Mouse (Mus musculus) embryonic facial prominence, embryonic 12.5 days (tissue): ENCODE results near the gene Add3. TPM values are rescaled to one million over a fixed set of nuclear protein-coding genes. Genes with fewer than 3 reads are reported as not detected.
A peak's percentile ranks its signal among the peaks of the same experiment; 100 is the strongest.

Experiments
- ATAC-seq: fragments of 200-750 bp; cut with Nextera tagmentation; 2 replicates; pipeline ENCODE4 v1.8.0; 2017; ENCODE audit not compliant: insufficient number of reproducible peaks, insufficient read depth, low FRiP score, low TSS enrichment
- H3K27ac ChIP-seq: fragments of 300-500 bp; sonication (generic); 2 replicates; pipeline ENCODE4 v1.5.1; 2016; ENCODE audit warnings: mild to moderate bottlenecking
- H3K27me3 ChIP-seq: fragments of 300-500 bp; sonication (generic); 2 replicates; pipeline ENCODE4 v1.6.1; 2016; ENCODE audit warnings: mild to moderate bottlenecking, moderate library complexity
- H3K36me3 ChIP-seq: fragments of 300-500 bp; sonication (generic); 2 replicates; pipeline ENCODE4 v1.6.1; 2016; ENCODE audit warnings: mild to moderate bottlenecking
- H3K4me1 ChIP-seq: fragments of 300-500 bp; sonication (generic); 2 replicates; pipeline ENCODE4 v1.6.1; 2016
- H3K4me2 ChIP-seq: fragments of 300-500 bp; sonication (generic); replicated peaks from 2 replicates; pipeline ENCODE4 v1.6.1; 2016; ENCODE audit warnings: mild to moderate bottlenecking, moderate library complexity
- H3K4me3 ChIP-seq: fragments of 300-500 bp; sonication (generic); 2 replicates; pipeline ENCODE4 v1.5.1; 2016; ENCODE audit warnings: mild to moderate bottlenecking
- H3K9ac ChIP-seq: fragments of 300-500 bp; sonication (generic); 2 replicates; pipeline ENCODE4 v1.6.1; 2016; ENCODE audit warnings: mild to moderate bottlenecking, moderate library complexity
- H3K9me3 ChIP-seq: fragments of 300-500 bp; sonication (generic); 2 replicates; pipeline ENCODE4 v1.6.1; 2016; ENCODE audit warnings: mild to moderate bottlenecking, moderate library complexity
- WGBS: fragments of 180-500 bp; shearing (Covaris S2); methylation state at CpG from one replicate; pipeline ENCODE4 v1.1.7; 2016; 5-methylcytosine and 5-hydroxymethylcytosine counted together
- polyA plus RNA-seq: library from polyadenylated mRNA; unstranded; fragments of >200 nt; fragmentation: Nextera tagmentation; extraction: Ambion mirVana; gene quantifications from 2 replicates; pipeline ENCODE4 v1.2.1, GENCODE M21; 2016

Gene Add3
- polyA plus RNA-seq = 83.4 and 90.5 TPM in 2 replicates

DNA sequence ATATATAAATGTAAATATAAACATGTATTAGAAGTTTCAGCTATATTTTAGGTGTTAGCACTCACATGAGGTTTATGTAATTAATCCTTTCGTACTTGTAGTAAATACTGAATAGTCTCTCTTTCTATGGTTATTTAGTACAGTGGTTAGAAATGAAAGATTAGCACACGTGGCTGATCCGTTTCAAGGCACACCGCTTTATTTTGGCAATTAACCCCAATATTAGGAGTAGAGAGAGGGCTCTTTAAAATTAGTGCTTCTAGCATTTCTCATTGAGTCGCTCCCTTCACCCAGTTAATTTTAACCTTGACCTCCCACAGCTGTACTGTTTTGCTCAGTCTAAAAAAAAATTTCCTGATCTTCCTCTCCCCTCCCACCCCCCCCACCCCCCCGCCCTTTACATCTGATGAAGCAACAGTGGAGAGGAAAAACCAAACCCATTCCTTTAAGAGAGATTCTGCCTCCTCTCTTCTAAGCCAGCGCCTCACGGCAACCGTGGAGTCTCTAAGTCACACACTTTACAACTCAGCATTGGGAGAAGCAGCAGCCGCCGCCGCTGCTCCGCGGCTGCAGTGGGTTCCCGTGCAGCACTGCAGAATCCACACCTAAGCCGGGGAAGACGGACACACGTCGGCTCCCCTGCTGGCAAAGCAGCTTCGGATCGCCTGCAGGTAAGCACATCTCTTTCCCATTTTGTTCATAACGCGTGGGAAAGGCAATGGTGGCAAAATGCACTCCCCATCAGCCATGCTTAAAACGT is at the start of gene Add3:
Gene Add3 (plus strand): TSS at position 400 of the 760 bp plus-strand sequence.
- Histone ChIP-seq H3K36me3 (no peaks in the 10 kb centered on the region), H3K4me1 (peaks cover 45% of the 10 kb centered on the region), H3K9ac (peak within 1 kb of the TSS; percentile 54), H3K27ac (peak within 1 kb of the TSS; percentile 84; the same call in 1 of the 2 replicates), H3K9me3 (no peaks in the 10 kb centered on the region), H3K27me3 (no peaks in the 10 kb centered on the region), H3K4me3 (peak within 1 kb of the TSS; percentile 90), H3K4me2 (peak within 1 kb of the TSS; percentile 65)
- ATAC-seq = no peak
- WGBS = 5% methylated on average over 24 of the region's 24 CpGs

DNA sequence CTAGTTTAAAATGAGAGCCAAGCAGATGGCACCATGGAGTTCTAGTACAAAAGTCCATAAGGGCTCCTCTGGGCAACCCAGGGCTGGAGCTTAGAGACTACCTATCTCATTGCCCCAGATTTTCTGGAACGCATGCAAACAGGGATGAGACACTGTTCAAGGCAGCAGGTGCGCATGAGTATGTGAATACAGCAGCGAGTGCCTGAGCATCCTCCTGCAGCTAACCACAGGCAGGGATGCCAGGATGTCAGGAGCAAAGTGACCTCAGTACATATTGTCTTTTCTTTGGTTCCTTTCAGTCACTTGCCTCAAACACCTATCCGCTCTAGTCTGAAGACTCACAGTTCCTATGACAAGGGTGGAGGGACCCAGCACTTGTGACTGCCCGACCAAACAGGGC is 49.6 kb upstream of the Add3 start:
- no peak for ATAC-seq
- no peak overlapping the region for H3K4me3 ChIP-seq
- no peak overlapping the region for H3K4me2 ChIP-seq
- no peak overlapping the region for H3K27ac ChIP-seq
- WGBS = 91% methylated on average over 5 of the region's 5 CpGs
- H3K4me1 ChIP-seq = peaks cover 24% of the 10 kb centered on the region
- no peaks in the 10 kb centered on the region for H3K27me3 ChIP-seq
- no peak overlapping the region for H3K9ac ChIP-seq
- no peaks in the 10 kb centered on the region for H3K9me3 ChIP-seq
- H3K36me3 ChIP-seq = no peaks in the 10 kb centered on the region

DNA sequence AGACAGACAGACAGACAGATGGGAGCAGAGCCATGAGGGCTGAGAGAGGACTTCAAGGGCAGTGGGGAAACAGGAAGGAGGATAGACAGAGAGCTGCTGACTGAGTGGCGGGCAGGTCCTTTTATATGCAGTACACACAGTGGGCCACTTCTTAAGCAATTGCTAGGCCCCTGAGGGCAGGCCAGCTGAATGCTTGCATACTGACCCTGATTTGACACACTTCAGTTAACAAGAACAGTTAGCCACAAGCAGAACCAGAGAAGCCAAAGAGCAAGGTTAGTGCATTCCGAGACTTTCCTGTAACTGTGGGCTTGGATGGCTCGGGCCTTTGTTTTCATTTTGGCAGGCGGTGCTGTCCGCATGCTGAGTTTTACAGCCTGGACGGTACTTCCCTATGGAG is 48.0 kb upstream of the Add3 start:
- 60% methylated on average over 6 of the region's 6 CpGs for WGBS
- Histone ChIP-seq H3K4me3 (no peak overlapping the region), H3K4me1 (peaks cover 9% of the 10 kb centered on the region), H3K27me3 (no peaks in the 10 kb centered on the region), H3K9ac (no peak overlapping the region), H3K36me3 (no peaks in the 10 kb centered on the region), H3K27ac (no peak overlapping the region), H3K9me3 (no peaks in the 10 kb centered on the region), H3K4me2 (no peak overlapping the region)
- ATAC-seq = no peak

DNA sequence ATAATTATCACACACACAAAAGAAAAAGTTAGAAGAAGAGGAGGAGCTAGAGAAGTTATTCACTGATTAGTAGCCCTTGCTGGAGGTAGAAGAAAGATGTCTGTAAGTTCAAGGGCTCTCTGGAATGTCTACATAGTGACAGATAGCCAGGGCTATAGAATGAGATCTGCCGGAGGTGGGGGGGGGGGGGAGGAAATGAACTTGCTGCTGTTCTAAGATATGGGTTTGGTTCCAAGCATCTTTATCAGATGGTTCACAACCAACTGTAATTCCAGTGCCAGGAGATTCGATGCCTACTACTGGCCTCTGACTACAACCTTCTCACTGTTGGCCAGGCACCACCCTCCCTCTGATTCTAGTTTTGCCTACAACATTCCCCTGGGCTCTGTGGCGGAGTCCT is 46.9 kb upstream of the Add3 start:
- Histone ChIP-seq H3K27me3 (no peaks in the 10 kb centered on the region), H3K9me3 (no peaks in the 10 kb centered on the region), H3K36me3 (no peaks in the 10 kb centered on the region), H3K4me2 (no peak overlapping the region), H3K27ac (no peak overlapping the region), H3K4me1 (no peaks in the 10 kb centered on the region), H3K4me3 (no peak overlapping the region), H3K9ac (no peak overlapping the region)
- WGBS = 91% methylated on average over 3 of the region's 3 CpGs
- no peak for ATAC-seq

DNA sequence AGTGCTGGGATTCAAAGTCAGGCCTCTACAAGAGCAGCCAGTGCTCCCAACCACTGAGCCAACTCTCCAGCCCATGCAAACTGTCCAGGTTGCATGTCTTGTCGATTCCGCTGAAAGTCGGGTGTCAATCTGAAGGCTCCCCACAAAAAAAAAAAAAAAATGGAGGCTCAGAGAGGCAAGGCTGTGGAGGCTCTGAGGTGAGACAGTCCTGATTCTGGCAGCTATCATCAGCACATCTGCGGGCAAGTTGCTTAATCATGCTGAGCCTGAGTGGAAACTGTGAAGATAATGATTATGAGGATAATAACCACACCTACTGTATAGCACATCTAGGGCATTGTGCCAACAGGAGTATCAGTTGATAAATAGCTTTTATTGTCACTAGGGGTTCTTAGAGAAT is 45.6 kb upstream of the Add3 start:
- WGBS = 92% methylated on average over 4 of the region's 4 CpGs
- no peaks in the 10 kb centered on the region for H3K36me3 ChIP-seq
- H3K4me3 ChIP-seq = no peak overlapping the region
- H3K9ac ChIP-seq = no peak overlapping the region
- no peak overlapping the region for H3K4me2 ChIP-seq
- H3K27ac ChIP-seq = no peak overlapping the region
- no peaks in the 10 kb centered on the region for H3K27me3 ChIP-seq
- ATAC-seq = no peak
- H3K9me3 ChIP-seq = no peaks in the 10 kb centered on the region
- no peaks in the 10 kb centered on the region for H3K4me1 ChIP-seq

DNA sequence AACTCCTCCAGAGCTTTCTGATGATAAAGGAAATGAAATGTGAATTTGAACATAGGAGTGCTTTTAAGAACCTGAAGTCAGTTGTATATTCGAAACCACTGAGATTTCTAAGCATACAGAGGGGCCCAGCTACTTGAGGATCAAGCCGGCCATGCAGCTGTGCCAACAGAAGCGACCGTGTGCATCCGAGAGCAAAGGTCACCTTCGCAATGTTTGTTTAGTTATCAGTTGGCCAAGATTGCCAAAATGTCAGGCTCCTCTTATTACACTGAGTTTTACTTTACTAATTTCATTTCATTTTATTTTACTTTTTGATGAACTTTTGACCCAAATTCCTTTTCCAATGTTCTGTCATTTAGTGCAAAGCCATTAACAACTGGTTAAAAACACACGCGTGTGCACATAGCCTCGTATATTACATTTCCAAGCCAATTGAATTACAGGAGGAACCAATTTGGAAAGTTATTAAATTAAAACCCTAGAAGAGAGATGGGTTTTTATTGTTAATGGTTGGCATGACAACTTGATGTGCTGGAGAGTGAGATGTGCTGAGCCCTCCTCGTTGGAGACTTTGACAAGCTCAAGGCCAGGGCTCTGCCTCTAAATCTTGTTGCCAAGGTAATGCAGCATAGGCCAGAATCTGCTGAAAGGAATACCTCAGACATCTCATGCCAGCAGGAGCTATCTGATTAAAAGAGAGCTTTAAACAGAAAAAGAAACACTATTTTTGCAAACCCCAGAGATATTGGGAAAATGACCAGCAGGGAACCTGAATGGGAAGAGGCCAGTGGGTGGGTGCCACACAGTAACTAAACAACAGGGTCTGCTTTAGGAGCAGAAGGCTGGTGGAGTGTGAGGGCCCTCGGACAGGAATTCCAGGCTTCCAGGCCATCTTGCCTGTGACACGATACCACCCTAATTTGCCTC is 38.6 kb upstream of the Add3 start:
- H3K4me3 ChIP-seq = no peak overlapping the region
- no peak overlapping the region for H3K4me2 ChIP-seq
- no peak for ATAC-seq
- no peaks in the 10 kb centered on the region for H3K9me3 ChIP-seq
- H3K27ac ChIP-seq = no peak overlapping the region
- H3K27me3 ChIP-seq = no peaks in the 10 kb centered on the region
- no peak overlapping the region for H3K9ac ChIP-seq
- 45% methylated on average over 12 of the region's 12 CpGs for WGBS
- H3K36me3 ChIP-seq = no peaks in the 10 kb centered on the region
- H3K4me1 ChIP-seq = peaks cover 21% of the 10 kb centered on the region; the same call in 1 of the 2 replicates

DNA sequence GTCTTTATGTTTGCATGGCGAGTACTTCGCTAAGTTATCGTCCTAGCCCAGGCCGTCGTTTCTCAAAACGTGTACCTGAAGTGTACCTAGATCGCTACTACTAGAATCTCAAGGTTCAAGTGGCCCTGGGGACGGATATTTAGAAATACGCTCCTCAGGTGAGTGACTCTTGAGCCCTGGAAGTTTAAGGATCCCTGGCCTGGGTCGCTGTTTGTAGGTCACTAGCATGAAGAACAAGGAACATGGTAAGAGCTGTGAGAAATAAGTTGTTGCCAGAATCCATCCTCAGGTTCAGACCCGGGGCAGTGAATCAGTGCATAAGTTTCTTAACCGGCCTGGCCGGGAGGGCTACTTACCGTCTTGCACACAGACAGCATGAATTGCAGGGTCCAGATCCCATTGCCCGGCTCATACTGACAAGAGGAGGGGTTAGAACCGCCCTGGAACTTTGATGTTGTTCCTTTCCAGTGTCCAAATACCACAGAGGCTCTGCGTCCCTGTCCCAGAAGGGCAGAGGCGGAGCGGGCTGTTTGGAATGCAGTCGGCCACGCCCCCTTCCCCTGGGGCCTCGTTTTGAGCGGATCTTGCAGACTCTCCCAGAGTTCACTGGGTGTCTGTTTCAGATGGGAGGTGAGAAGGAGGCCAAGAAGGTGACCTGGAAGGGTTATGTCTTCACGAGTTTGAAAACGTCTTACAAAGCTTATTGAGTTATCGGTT is 34.7 kb upstream of the Add3 start:
- H3K9me3 ChIP-seq = no peaks in the 10 kb centered on the region
- H3K4me3 ChIP-seq = no peak overlapping the region
- no peak for ATAC-seq
- peaks cover 21% of the 10 kb centered on the region; the same call in 1 of the 2 replicates for H3K4me1 ChIP-seq
- WGBS = 46% methylated on average over 26 of the region's 26 CpGs
- H3K36me3 ChIP-seq = no peaks in the 10 kb centered on the region
- H3K27me3 ChIP-seq = no peaks in the 10 kb centered on the region
- H3K27ac ChIP-seq = no peak overlapping the region
- no peak overlapping the region for H3K9ac ChIP-seq
- H3K4me2 ChIP-seq = no peak overlapping the region; the same call in 1 of the 2 replicates

DNA sequence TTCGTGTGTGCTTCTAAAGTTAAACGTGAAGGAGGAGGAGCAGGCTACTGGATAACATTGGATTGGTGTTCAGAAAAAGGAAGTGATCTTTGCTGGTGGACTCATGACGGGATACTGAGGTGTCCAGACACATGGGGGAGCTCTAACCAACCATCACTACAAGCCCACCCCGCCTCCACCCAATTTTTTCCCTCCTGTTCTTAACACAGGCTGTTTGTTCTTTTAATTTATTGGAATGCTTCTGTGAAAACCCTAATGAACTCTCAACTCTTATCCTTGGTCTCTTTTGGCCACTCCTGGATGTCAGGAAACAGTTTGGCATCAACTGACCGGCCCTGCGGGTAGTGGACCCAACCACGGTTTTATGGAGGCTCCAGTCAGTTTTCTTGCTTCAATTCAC is 33.3 kb upstream of the Add3 start:
- Histone ChIP-seq H3K36me3 (no peaks in the 10 kb centered on the region), H3K4me3 (no peak overlapping the region), H3K4me1 (peaks cover 13% of the 10 kb centered on the region; the same call in 1 of the 2 replicates), H3K4me2 (no peak overlapping the region), H3K9me3 (no peaks in the 10 kb centered on the region), H3K9ac (no peak overlapping the region), H3K27me3 (no peaks in the 10 kb centered on the region), H3K27ac (no peak overlapping the region)
- ATAC-seq = no peak
- WGBS = 85% methylated on average over 7 of the region's 7 CpGs

DNA sequence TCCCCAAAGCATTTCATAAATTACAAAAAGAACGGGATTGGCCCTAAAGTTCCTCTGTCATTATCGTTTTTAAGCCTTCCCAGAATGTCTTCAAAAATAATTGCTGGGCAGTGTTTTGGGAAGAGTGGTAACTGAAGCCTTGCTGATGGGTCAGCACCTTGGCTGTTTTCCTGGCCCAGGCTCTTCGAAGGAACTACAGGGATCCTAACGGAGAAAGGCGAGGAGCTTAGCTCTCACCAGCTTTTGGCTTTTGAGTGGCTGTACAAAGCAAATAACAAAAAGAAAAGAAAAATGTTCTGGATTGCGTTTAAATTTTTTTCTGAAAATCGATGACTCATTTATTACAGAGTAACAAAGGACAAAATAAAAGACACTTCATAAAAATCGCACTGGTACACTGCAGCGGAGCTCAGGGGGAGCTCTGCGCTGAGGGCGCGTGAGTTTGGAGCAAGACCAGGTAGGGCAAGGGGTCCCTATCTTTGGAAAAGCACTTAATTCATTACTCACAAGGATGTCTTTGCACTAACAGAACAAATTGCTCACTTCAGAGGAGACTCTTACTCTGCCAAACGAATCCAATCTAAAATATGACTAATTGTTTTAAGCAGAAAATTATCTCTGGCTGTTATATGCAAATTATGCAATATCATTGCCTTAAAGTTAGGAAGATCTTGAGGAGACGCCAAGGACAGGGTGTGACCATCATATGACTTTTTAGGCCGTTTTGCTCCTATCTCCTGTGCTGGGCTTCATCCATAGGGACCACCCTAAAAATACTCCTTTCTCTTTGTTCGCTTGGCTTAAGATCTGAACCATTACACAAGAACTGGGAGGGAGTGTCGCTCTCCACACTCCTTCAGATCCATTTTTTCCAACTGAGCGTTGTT is 32.6 kb upstream of the Add3 start:
- Histone ChIP-seq H3K9ac (no peak overlapping the region), H3K4me2 (no peak overlapping the region), H3K4me1 (peaks cover 9% of the 10 kb centered on the region; the same call in 1 of the 2 replicates), H3K27me3 (no peaks in the 10 kb centered on the region), H3K9me3 (no peaks in the 10 kb centered on the region), H3K4me3 (no peak overlapping the region), H3K36me3 (no peaks in the 10 kb centered on the region), H3K27ac (no peak overlapping the region)
- WGBS = 83% methylated on average over 18 of the region's 18 CpGs
- no peak for ATAC-seq

DNA sequence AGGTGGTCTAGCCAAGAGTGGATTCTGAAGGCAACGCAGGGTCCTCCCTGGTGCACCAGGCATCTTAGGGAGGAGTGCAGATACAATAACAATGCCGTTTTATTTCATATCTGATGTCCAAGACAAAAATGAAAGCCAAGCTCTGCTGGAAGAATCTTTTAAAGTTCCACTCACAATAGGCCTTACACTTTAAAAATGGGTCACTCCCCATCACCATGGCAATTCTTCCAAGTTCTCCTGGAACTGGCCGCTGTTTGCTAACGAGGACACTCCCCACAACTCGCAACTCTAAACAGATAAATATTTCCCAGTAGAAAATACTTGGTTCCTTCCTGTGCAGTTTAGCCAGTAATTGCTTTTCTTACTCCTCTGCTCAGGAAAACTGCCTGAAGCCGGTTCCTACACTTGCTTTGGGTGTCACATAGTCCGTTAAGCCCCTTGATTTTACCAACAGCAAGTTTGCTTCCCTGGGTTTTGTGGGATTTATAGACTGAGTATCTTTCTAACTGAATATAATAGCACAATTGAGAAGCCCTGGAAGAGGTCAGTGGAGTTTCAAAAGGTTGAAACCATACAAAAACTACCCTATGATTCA is 28.1 kb upstream of the Add3 start:
- no peak for ATAC-seq
- 61% methylated on average over 7 of the region's 7 CpGs for WGBS

More for the DNA sequence above, 28.1 kb upstream of the Add3 start:
- Histone ChIP-seq H3K9ac (no peak overlapping the region), H3K27me3 (no peaks in the 10 kb centered on the region), H3K9me3 (no peaks in the 10 kb centered on the region), H3K27ac (no peak overlapping the region), H3K36me3 (no peaks in the 10 kb centered on the region), H3K4me3 (no peak overlapping the region), H3K4me1 (no peaks in the 10 kb centered on the region), H3K4me2 (no peak overlapping the region)
